12 mouse cellular contexts compared by ENCODE assay signal in genomic region chr10:9111051-9111450, GRCm38 (mm10).
"Had no signal": no experiment of that assay in that cellular context is flagged by ENCODE, and none has a peak within 500 bp of the region (broad histone marks: within the 10 kb centered on the region; RNA-seq: fewer than 3 reads in every experiment).

No protein-coding gene starts in this region.

- H3K9ac ChIP-seq: liver, embryonic 12.5 days; liver, embryonic 14.5 days; lung, embryonic 14.5 days; midbrain, embryonic 12.5 days; neural tube, embryonic 12.5 days had no signal

- H3K4me2 ChIP-seq: liver, embryonic 12.5 days; lung, embryonic 14.5 days; midbrain, embryonic 12.5 days; neural tube, embryonic 12.5 days had no signal

- ATAC-seq: liver, embryonic 12.5 days had no signal

- H3K27ac ChIP-seq: liver, embryonic 12.5 days; liver, embryonic 14.5 days; midbrain, embryonic 12.5 days; neural tube, embryonic 12.5 days had no signal

- H3K36me3 ChIP-seq: liver, embryonic 12.5 days; midbrain, embryonic 12.5 days; neural tube, embryonic 12.5 days had no signal

- H3K4me3 ChIP-seq: liver, embryonic 12.5 days; midbrain, embryonic 12.5 days; neural tube, embryonic 12.5 days had no signal

- H3K9me3 ChIP-seq: liver, embryonic 12.5 days; midbrain, embryonic 12.5 days; neural tube, embryonic 12.5 days had no signal

- H3K4me1 ChIP-seq: liver, embryonic 12.5 days; midbrain, embryonic 12.5 days; neural tube, embryonic 12.5 days had no signal

- H3K27me3 ChIP-seq: liver, embryonic 12.5 days; midbrain, embryonic 12.5 days; neural tube, embryonic 12.5 days had no signal

- DNase-seq: lung, adult 18-20 months; lung, embryonic 14.5 days; lung, postnatal 10 days; lung, postnatal 4 days; right cerebral cortex, postnatal 14 days; thymus, adult 18-20 months; thymus, postnatal 14 days; thymus, postnatal 36 days had no signal
